ENCODE assay signal across 13 mouse cellular contexts in genomic region chr2:123385622-123386418, GRCm38 (mm10).
DNase-seq lines count a peak whose midpoint lies in the region; ATAC-seq and TF ChIP-seq lines count a peak whose summit lies in the region.
"Had no signal": no experiment of that assay in that cellular context is flagged by ENCODE, and none has a peak within 500 bp of the region (broad histone marks: within the 10 kb centered on the region; RNA-seq: fewer than 3 reads in every experiment).

No protein-coding gene starts in this region.

- H3K4me3 ChIP-seq in hindbrain, embryonic 11.5 days (ENCODE audit: low read depth, low read length): no peak overlapping the region
- no peak overlapping the region for H3K4me3 ChIP-seq in hindbrain, embryonic 10.5 days
- no peak overlapping the region for H3K4me3 ChIP-seq in midbrain, postnatal 0 days (ENCODE audit: low read depth, low read length)
- no peak overlapping the region for H3K4me3 ChIP-seq in liver, embryonic 11.5 days (ENCODE audit: low read depth, low read length)
- H3K4me3 ChIP-seq: embryonic facial prominence, embryonic 13.5 days; left cerebral cortex, adult 2 months had no signal

- H3K4me2 ChIP-seq in hindbrain, embryonic 11.5 days (replicated peaks; ENCODE audit: low read depth, low read length): no peak overlapping the region
- H3K4me2 ChIP-seq in midbrain, postnatal 0 days (ENCODE audit: low read depth, low read length, poor library complexity, severe bottlenecking): no peak overlapping the region
- H3K4me2 ChIP-seq in liver, embryonic 11.5 days: no peak overlapping the region
- H3K4me2 ChIP-seq: embryonic facial prominence, embryonic 13.5 days had no signal

- no peak overlapping the region for H3K27ac ChIP-seq in hindbrain, embryonic 11.5 days (ENCODE audit: low read depth, low read length)
- no peak overlapping the region for H3K27ac ChIP-seq in hindbrain, embryonic 10.5 days
- no peak overlapping the region for H3K27ac ChIP-seq in midbrain, postnatal 0 days (ENCODE audit: low read depth, low read length)
- no peak overlapping the region for H3K27ac ChIP-seq in liver, embryonic 11.5 days (ENCODE audit: low read depth, low read length)
- H3K27ac ChIP-seq: embryonic facial prominence, embryonic 13.5 days; left cerebral cortex, adult 2 months had no signal

- DNase-seq in hindbrain, embryonic 11.5 days (ENCODE audit: low spot score): peak; percentile 7
- no peak for DNase-seq in hindbrain, embryonic 10.5 days (ENCODE audit: low spot score)
- peak; percentile 30 to 32 for DNase-seq in right cerebral cortex, postnatal 10 days (ENCODE audit: low spot score in 2 of 2)
- DNase-seq in right cerebral cortex, postnatal 25 days: no peak
- DNase-seq in cerebellum, postnatal 14 days: peak; percentile 22 to 42
- peak; percentile 67 for DNase-seq in midbrain, postnatal 0 days (ENCODE audit: low spot score)
- DNase-seq in liver, embryonic 11.5 days (ENCODE audit: low spot score): no peak
- DNase-seq in urinary bladder, postnatal 4 days (ENCODE audit: low spot score in 2 of 2): no peak
- DNase-seq: adrenal gland, postnatal 14 days; kidney, postnatal 25 days had no signal

- H3K4me1 ChIP-seq in hindbrain, embryonic 11.5 days (replicated peaks; ENCODE audit: control insufficient read depth, insufficient read depth, low read length): no peaks in the 10 kb centered on the region
- peaks cover 15% of the 10 kb centered on the region for H3K4me1 ChIP-seq in hindbrain, embryonic 10.5 days (replicated peaks)
- H3K4me1 ChIP-seq in midbrain, postnatal 0 days (ENCODE audit: insufficient read depth, low read length): no peaks in the 10 kb centered on the region
- no peaks in the 10 kb centered on the region for H3K4me1 ChIP-seq in liver, embryonic 11.5 days (replicated peaks; ENCODE audit: control insufficient read depth, insufficient read depth, low read length)
- H3K4me1 ChIP-seq: embryonic facial prominence, embryonic 13.5 days had no signal

- WGBS in hindbrain, embryonic 11.5 days: 59% methylated on average over 6 of the region's 6 CpGs
- WGBS in hindbrain, embryonic 10.5 days: 52% methylated on average over 6 of the region's 6 CpGs
- 47% methylated on average over 6 of the region's 6 CpGs for WGBS in midbrain, postnatal 0 days
- 67% methylated on average over 6 of the region's 6 CpGs for WGBS in liver, embryonic 11.5 days

- no peak for TF ChIP-seq CTCF in midbrain, postnatal 0 days (IDR thresholded peaks at IDR 0.05)

- H3K36me3 ChIP-seq in hindbrain, embryonic 11.5 days (ENCODE audit: control insufficient read depth, insufficient read depth, low read length): no peaks in the 10 kb centered on the region
- no peaks in the 10 kb centered on the region for H3K36me3 ChIP-seq in hindbrain, embryonic 10.5 days
- no peaks in the 10 kb centered on the region for H3K36me3 ChIP-seq in midbrain, postnatal 0 days (ENCODE audit: insufficient read depth, low read length)
- no peaks in the 10 kb centered on the region for H3K36me3 ChIP-seq in liver, embryonic 11.5 days (ENCODE audit: control insufficient read depth, insufficient read depth, low read length)
- H3K36me3 ChIP-seq: embryonic facial prominence, embryonic 13.5 days had no signal

- no peaks in the 10 kb centered on the region for H3K27me3 ChIP-seq in hindbrain, embryonic 11.5 days (ENCODE audit: control insufficient read depth, insufficient read depth, low read length)
- H3K27me3 ChIP-seq in hindbrain, embryonic 10.5 days (ENCODE audit: insufficient read depth, poor library complexity, severe bottlenecking): no peaks in the 10 kb centered on the region
- H3K27me3 ChIP-seq in midbrain, postnatal 0 days (ENCODE audit: insufficient read depth, low read length): no peaks in the 10 kb centered on the region
- H3K27me3 ChIP-seq in liver, embryonic 11.5 days (replicated peaks; ENCODE audit: control insufficient read depth, insufficient read depth, low read length): no peaks in the 10 kb centered on the region
- H3K27me3 ChIP-seq: embryonic facial prominence, embryonic 13.5 days had no signal

- no peak overlapping the region for H3K9ac ChIP-seq in hindbrain, embryonic 11.5 days (ENCODE audit: low read depth, low read length)
- H3K9ac ChIP-seq in midbrain, postnatal 0 days (replicated peaks; ENCODE audit: low read length, poor library complexity, severe bottlenecking): no peak overlapping the region
- no peak overlapping the region for H3K9ac ChIP-seq in liver, embryonic 11.5 days (ENCODE audit: low read depth, low read length)
- H3K9ac ChIP-seq: embryonic facial prominence, embryonic 13.5 days had no signal

- no peaks in the 10 kb centered on the region for H3K9me3 ChIP-seq in hindbrain, embryonic 11.5 days (ENCODE audit: control insufficient read depth, low read length)
- no peaks in the 10 kb centered on the region for H3K9me3 ChIP-seq in hindbrain, embryonic 10.5 days
- no peaks in the 10 kb centered on the region for H3K9me3 ChIP-seq in midbrain, postnatal 0 days (ENCODE audit: low read length)
- H3K9me3 ChIP-seq in liver, embryonic 11.5 days (ENCODE audit: control insufficient read depth, low read length): no peaks in the 10 kb centered on the region
- H3K9me3 ChIP-seq: embryonic facial prominence, embryonic 13.5 days had no signal

- no peak for ATAC-seq in hindbrain, embryonic 11.5 days (ENCODE audit: low FRiP score)
- ATAC-seq in midbrain, postnatal 0 days (ENCODE audit: low FRiP score): peak; percentile 67; the same call in 1 of the 2 replicates
- no peak for ATAC-seq in liver, embryonic 11.5 days (replicated peaks; ENCODE audit: low FRiP score)
- ATAC-seq: intestine, embryonic 16.5 days had no signal

Comparison
In these comparisons a context has a peak if more than half of its experiments do, and no peak if none do; other contexts are left out.
1. DNase-seq: peak in hindbrain, embryonic 11.5 days (single experiment), right cerebral cortex, postnatal 10 days (2 of 2), cerebellum, postnatal 14 days (2 of 2) and midbrain, postnatal 0 days (single experiment); none in hindbrain, embryonic 10.5 days (single experiment), right cerebral cortex, postnatal 25 days (single experiment), liver, embryonic 11.5 days (single experiment) and urinary bladder, postnatal 4 days (0 of 2).